Mouse (Mus musculus): Measurements from ENCODE around the gene Ddx43. TPM values are rescaled to one million over a fixed set of nuclear protein-coding genes. Genes with fewer than 3 reads are reported as not detected.
"Not testable (repeated sequence)": the region's sequence is repeated elsewhere in the genome, so short reads cannot be mapped to it uniquely, and the experiment has no call there.

Ddx43 gene
- polyA plus RNA-seq, 1 experiment from 2014 or later, result 0.10 TPM

- H3K9me3 ChIP-seq, result no peaks in the 10 kb centered on the region
- 88% methylated on average over 6 of the region's 6 CpGs for WGBS
- H3K27me3 ChIP-seq (ENCODE audit: insufficient read depth, poor library complexity, severe bottlenecking), result no peaks in the 10 kb centered on the region
- no peaks in the 10 kb centered on the region for H3K36me3 ChIP-seq
- no peak overlapping the region for H3K27ac ChIP-seq
- H3K4me3 ChIP-seq, result no peak overlapping the region
- no peak for DNase-seq (ENCODE audit: low spot score)
- no peaks in the 10 kb centered on the region for H3K4me1 ChIP-seq (replicated peaks)
These were observed 30.9 kb upstream of the Ddx43 start for GRCm38 (mm10) chr9:78364701-78365100.

DNA sequence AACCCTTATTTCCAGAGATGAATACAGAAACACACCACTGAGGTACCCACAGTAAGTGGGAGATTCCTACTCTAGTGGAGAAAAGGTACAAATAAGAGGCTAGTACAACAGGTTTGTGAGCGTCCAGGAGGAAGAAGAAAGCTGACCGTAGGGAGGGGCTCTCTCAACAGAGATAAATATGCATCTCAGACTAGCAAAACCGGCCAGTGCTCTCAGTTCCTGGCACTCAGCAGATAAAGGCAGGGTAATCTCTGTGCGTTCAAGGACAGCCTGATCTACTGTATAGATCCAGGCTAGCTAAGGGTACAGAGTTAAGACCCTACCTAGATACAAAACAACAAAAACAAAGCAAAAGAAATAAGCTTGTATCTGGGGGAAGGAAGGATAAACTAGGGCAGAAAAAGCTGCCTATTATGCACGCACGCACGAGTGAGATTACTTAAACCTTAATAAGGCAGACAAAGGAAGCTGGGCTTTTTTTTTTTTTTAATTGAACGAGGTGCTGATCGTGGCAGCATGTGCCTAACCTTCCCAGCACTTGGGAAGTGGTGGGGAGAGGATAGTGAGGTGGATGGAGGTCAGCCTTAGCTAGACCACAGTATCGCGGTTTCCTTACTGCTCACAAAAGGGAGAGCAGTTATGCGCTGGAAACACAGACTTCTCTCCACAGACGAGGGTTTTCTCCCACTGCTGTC is 29.6 kb upstream of the Ddx43 start:
- Histone ChIP-seq H3K4me3 (no peak overlapping the region), H3K36me3 (no peaks in the 10 kb centered on the region), H3K27ac (no peak overlapping the region), H3K4me1 (replicated peaks) (no peaks in the 10 kb centered on the region), H3K27me3 (ENCODE audit: insufficient read depth, poor library complexity, severe bottlenecking) (no peaks in the 10 kb centered on the region), H3K9me3 (no peaks in the 10 kb centered on the region)
- DNase-seq (ENCODE audit: low spot score), result no peak
- WGBS, result 78% methylated on average over 13 of the region's 13 CpGs

DNA sequence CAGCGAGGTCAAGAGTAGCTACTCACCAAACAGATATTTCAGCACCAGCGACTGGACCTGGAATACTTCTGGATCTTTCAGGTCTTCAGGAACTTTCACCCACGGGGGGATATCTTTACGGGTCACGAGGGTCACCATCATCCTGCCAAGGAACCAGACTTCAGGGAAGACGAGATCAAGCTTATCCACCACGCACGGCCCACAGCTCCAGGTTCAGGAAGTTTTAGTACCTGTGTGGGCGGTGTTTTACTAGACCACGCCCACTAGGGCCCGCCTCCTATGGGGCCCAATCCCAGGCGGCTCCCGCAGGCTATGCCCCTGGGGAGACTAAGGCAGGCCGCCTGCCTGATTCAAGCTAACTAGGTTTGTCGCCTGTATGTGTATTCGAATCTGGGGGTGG is 27.6 kb upstream of the Ddx43 start, which contains the start of gene Dppa5a:
Dppa5a (minus strand) TSS at position 219 of the 400 bp plus-strand sequence.
- H3K27ac ChIP-seq; H3K36me3 ChIP-seq; H3K27me3 ChIP-seq (ENCODE audit: insufficient read depth, poor library complexity, severe bottlenecking); H3K4me3 ChIP-seq; DNase-seq (ENCODE audit: low spot score); H3K9me3 ChIP-seq; H3K4me1 ChIP-seq (replicated peaks): not testable (repeated sequence)
- 90% methylated on average over 16 of the region's 16 CpGs for WGBS

GRCm38 (mm10) chr9:78368671-78369293 is 26.8 kb upstream of the Ddx43 start:
- WGBS, result 78% methylated on average over 3 of the region's 3 CpGs
- no peaks in the 10 kb centered on the region for H3K36me3 ChIP-seq
- H3K4me1 ChIP-seq (replicated peaks), result no peaks in the 10 kb centered on the region
- H3K27me3 ChIP-seq (ENCODE audit: insufficient read depth, poor library complexity, severe bottlenecking), result no peaks in the 10 kb centered on the region
- DNase-seq (ENCODE audit: low spot score), result no peak
- H3K4me3 ChIP-seq, result no peak overlapping the region
- no peak overlapping the region for H3K27ac ChIP-seq
- H3K9me3 ChIP-seq, result no peaks in the 10 kb centered on the region

- 89% methylated on average over 2 of the region's 2 CpGs for WGBS
- Histone ChIP-seq H3K9me3 (no peaks in the 10 kb centered on the region), H3K27ac (no peak overlapping the region), H3K4me3 (no peak overlapping the region), H3K4me1 (replicated peaks) (no peaks in the 10 kb centered on the region), H3K36me3 (no peaks in the 10 kb centered on the region), H3K27me3 (ENCODE audit: insufficient read depth, poor library complexity, severe bottlenecking) (no peaks in the 10 kb centered on the region)
- no peak for DNase-seq (ENCODE audit: low spot score)
These were observed 26.2 kb upstream of the Ddx43 start for GRCm38 (mm10) chr9:78369349-78369748.

DNA sequence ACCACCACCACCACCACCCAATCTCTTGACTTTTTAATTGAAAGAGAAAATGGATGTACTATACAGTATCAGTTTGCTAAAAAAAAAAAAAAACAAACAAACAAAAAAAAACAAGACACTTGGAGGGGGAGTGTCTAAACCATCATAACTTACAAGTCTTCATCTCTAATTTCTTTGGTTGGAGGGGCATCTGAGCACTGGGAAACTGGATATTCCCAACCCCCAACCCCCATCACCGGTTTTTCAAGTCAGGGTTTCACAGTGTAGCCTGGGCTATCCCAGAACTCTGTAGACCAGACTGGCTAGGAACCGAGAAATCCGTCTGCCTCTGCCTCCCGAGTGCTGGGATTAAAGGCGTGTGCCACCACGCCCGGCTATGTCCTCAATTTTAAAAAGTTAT is 25.8 kb upstream of the Ddx43 start:
- no peaks in the 10 kb centered on the region for H3K4me1 ChIP-seq (replicated peaks)
- H3K27ac ChIP-seq, result no peak overlapping the region
- no peak for DNase-seq (ENCODE audit: low spot score)
- H3K36me3 ChIP-seq, result no peaks in the 10 kb centered on the region
- 92% methylated on average over 7 of the region's 7 CpGs for WGBS
- no peaks in the 10 kb centered on the region for H3K27me3 ChIP-seq (ENCODE audit: insufficient read depth, poor library complexity, severe bottlenecking)
- no peaks in the 10 kb centered on the region for H3K9me3 ChIP-seq
- no peak overlapping the region for H3K4me3 ChIP-seq

GRCm38 (mm10) chr9:78371441-78371840 is 24.1 kb upstream of the Ddx43 start:
- no peaks in the 10 kb centered on the region for H3K27me3 ChIP-seq (ENCODE audit: insufficient read depth, poor library complexity, severe bottlenecking)
- H3K4me1 ChIP-seq (replicated peaks), result no peaks in the 10 kb centered on the region
- H3K4me3 ChIP-seq, result no peak overlapping the region
- 95% methylated on average over 3 of the region's 3 CpGs for WGBS
- H3K27ac ChIP-seq, result no peak overlapping the region
- DNase-seq (ENCODE audit: low spot score), result no peak
- no peaks in the 10 kb centered on the region for H3K9me3 ChIP-seq
- no peaks in the 10 kb centered on the region for H3K36me3 ChIP-seq

DNA sequence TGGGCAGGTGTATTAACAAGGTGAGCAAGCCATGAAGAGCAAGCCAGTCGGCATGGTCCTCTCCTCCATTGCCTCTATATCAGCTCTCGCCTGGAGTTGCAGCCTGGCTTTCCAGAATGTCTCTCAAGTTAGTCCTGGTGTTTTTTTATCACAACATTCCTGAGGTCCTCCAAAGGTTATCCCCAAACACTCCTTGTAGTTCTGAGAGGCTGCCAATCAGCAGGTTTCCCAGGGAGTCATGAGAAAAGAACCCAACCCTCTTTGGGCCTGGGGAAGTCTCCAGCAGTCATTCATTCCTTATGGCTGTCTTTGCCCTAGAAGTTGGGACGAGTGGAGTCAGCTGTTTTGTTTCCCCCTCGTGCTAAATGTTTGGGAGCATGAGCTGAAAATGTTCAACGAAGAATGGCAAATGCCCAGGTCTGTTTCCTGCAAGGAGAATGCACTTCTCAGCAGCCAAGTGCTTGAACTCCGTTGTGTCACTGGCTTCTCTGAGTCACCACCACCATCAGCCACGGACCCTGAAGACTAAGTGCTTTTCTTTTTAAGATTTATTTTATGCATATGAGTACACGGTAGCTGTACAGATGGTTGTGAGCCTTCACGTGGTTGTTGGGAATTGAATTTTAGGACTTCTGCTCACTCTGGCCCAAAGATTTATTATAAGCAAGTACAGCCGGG is 22.6 kb upstream of the Ddx43 start:
- no peaks in the 10 kb centered on the region for H3K9me3 ChIP-seq
- no peak for DNase-seq (ENCODE audit: low spot score)
- 83% methylated on average over 10 of the region's 10 CpGs for WGBS
- no peak overlapping the region for H3K4me3 ChIP-seq
- H3K4me1 ChIP-seq (replicated peaks), result peaks cover 5% of the 10 kb centered on the region
- no peaks in the 10 kb centered on the region for H3K36me3 ChIP-seq
- H3K27ac ChIP-seq, result no peak overlapping the region
- peaks cover 14% of the 10 kb centered on the region for H3K27me3 ChIP-seq (ENCODE audit: insufficient read depth, poor library complexity, severe bottlenecking)

- Histone ChIP-seq H3K9me3 (no peaks in the 10 kb centered on the region), H3K36me3 (no peaks in the 10 kb centered on the region)
- WGBS, result 61% methylated on average over 5 of the region's 5 CpGs
These were observed 21.2 kb upstream of the Ddx43 start for GRCm38 (mm10) chr9:78374397-78374796.

DNA sequence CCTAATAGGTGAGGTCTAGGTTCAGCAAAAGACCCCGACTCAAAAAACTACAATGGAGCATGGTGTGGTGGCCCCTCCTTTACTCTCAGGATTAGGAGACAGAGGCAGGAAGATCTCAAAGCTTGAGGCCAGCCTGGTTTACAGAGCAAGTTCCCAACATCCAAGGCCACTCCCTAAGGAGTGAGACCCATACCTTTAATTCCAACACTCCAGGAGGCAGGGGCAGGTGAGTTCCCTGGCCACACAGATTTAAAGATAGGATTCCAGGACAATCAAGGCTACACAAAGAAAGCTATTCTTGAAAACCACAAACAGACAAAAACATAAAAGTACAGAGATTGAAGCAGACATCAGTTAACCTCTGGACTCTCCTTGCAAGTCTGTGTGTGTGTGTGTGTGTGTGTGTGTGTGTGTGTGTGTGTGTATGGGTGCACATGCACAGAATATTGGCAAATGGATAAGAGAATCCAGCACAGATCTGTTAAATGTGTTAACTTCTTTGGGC is 20.6 kb upstream of the Ddx43 start:
- no peak for DNase-seq (ENCODE audit: low spot score)
- Histone ChIP-seq H3K9me3 (no peaks in the 10 kb centered on the region), H3K4me1 (replicated peaks) (peaks cover 12% of the 10 kb centered on the region), H3K36me3 (no peaks in the 10 kb centered on the region), H3K27ac (no peak overlapping the region), H3K4me3 (no peak overlapping the region), H3K27me3 (ENCODE audit: insufficient read depth, poor library complexity, severe bottlenecking) (peaks cover 24% of the 10 kb centered on the region)
- 86% methylated on average over 1 of the region's 1 CpGs for WGBS

More at GRCm38 (mm10) chr9:78374397-78374796, 21.2 kb upstream of the Ddx43 start:
- Histone ChIP-seq H3K27me3 (ENCODE audit: insufficient read depth, poor library complexity, severe bottlenecking) (peaks cover 20% of the 10 kb centered on the region), H3K4me3 (no peak overlapping the region), H3K4me1 (replicated peaks) (peaks cover 12% of the 10 kb centered on the region), H3K27ac (no peak overlapping the region)
- no peak for DNase-seq (ENCODE audit: low spot score)

GRCm38 (mm10) chr9:78375486-78375885 is 20.1 kb upstream of the Ddx43 start:
- peaks cover 24% of the 10 kb centered on the region for H3K27me3 ChIP-seq (ENCODE audit: insufficient read depth, poor library complexity, severe bottlenecking)
- H3K4me3 ChIP-seq, result no peak overlapping the region
- no peak overlapping the region for H3K27ac ChIP-seq
- 74% methylated on average over 4 of the region's 4 CpGs for WGBS
- no peaks in the 10 kb centered on the region for H3K9me3 ChIP-seq
- H3K4me1 ChIP-seq (replicated peaks), result peaks cover 12% of the 10 kb centered on the region
- no peaks in the 10 kb centered on the region for H3K36me3 ChIP-seq
- no peak for DNase-seq (ENCODE audit: low spot score)

DNA sequence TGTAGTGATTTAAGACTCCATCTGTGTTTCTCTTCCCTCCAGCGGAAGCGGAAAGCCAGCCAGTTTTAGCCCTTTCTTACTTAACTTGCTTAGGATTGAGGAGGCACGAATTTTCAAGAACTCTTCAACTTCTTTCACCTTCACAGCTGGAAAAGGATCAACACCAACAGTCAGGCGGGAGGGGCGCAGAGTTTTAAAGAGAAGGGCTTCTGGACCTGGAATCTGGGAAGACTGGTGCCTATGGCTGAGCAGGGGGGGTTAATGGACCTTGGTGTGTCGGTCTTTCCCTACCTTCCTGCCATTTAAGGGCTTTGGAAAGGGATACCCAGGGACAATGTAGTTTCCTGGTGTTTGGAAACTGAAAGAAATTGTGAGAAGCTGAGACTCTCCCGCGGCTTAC is 18.0 kb upstream of the Ddx43 start:
- H3K27ac ChIP-seq, result no peak overlapping the region
- peak; percentile 3 for DNase-seq (ENCODE audit: low spot score)
- WGBS, result 25% methylated on average over 8 of the region's 8 CpGs

More for the DNA sequence above, 18.0 kb upstream of the Ddx43 start:
- H3K36me3 ChIP-seq, result no peaks in the 10 kb centered on the region
- H3K4me3 ChIP-seq, result peak overlapping the region; percentile 52
- H3K4me1 ChIP-seq (replicated peaks), result peaks cover 12% of the 10 kb centered on the region
- H3K27me3 ChIP-seq (ENCODE audit: insufficient read depth, poor library complexity, severe bottlenecking), result peaks cover 24% of the 10 kb centered on the region
- no peaks in the 10 kb centered on the region for H3K9me3 ChIP-seq

Measured in hindbrain, embryonic 10.5 days (tissue).